Mouse (Mus musculus): ENCODE data around the gene Gstm4.
A peak's percentile ranks its signal among the peaks of the same experiment; 100 is the strongest.

Gene Gstm4

DNA sequence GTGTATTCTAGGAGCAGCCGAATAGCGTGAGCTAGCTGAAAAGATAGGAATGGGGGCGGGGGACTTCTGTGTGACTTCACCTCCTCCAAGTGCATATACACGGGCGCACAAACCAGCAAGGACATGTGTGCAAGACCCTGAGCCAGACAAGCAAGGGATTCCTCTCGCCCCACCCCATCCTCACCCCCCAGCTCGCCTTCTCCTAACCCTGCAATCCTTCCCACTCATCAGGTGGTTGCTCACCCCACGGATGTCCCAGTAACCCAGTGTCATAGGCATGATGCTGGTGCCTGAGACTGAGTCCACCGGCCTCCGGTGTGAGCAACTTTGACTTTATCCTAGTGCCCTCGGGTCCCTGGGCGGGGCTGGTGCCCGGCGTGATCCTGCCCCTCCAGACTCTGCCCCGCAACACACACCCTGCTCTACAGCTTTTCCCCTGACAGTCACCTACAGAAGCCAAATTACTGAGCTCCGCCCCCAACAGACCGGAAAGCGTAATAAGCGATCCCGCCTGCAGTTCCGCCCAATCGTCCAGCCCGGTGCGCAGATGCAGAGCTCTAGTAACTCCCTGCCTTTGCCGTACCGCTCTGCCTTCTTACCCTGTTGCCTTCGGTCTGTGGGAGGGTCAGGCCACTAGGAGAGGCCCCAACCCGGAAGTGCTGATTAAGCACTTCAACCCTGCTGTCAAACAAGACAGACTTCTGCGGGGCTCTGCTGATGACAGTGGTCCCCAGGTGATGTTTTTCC, at the start of gene Gstm4:
Gene Gstm4 (minus strand): TSS at position 501 of the 747 bp plus-strand sequence.
- peak; percentile 88 to 94 for DNase-seq

DNA sequence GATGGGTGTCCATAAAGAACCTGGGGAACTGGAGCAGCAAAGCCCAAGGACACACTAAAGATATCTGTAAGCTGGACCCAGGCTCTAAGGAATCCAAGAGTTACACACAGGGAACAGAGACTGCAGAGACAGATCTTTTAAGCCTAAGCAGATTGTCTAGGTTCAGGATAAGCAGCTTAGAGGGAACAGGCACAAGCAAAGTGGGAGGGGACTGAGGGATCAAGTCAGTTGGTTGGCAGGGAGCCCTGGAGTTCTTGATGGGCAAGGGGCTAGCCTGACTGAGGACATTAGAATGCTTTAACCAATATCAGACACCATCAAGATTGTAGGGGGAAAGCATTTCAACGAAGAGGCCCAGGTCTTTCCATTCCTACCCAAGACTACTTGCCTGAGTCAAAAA, 49.5 kb upstream of the Gstm4 start:
- DNase-seq = no peak

DNA sequence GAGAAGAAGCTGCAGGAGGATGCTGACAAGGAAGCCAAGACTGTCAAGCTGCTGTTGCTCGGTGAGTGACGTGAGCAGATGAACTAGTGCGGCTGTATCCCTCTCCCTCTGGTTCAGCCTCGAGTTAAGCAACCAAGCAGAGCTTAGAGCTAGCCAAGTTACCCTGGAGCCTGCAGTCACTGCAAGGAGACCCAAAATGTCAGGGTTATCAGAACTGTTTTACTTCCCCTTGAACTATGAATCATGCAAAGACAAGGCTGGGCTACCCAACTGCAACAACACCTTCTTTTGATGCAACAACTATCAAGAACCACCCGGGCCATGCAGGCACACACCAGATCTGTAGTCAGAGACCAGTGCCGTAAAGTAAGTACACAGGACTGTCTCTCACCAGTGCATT, 48.6 kb upstream of the Gstm4 start:
- no peak for DNase-seq

DNA sequence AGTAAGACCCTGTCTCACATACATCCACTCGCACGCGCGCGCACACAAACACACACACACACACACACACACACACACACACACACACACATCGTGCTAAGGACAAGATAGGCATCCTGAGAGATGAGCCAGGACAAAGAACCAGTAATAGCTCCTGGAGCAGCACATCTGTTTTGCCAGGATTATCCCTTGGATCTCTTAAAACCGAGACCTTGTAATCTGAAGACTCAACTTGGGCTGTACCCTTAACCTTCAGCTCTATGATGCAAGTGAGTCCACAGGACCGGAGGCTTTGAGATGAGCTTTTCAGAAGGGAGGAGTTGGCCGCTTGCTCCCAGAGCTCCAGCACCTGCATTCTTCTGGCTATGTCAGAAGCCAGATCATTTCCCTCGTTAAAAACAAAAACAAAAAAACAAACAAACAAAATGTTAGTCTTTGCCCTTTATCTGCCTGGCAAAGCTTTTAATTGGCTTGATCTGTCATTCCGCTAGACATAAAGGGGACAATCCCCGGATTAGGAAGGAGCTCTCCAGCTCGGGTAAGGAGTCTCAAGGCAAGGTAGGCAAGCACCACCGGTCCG, 47.9 kb upstream of the Gstm4 start, which contains the start of gene Gnat2:
Gene Gnat2 (plus strand): TSS at position 254 of the 580 bp plus-strand sequence.
- DNase-seq = no peak

DNA sequence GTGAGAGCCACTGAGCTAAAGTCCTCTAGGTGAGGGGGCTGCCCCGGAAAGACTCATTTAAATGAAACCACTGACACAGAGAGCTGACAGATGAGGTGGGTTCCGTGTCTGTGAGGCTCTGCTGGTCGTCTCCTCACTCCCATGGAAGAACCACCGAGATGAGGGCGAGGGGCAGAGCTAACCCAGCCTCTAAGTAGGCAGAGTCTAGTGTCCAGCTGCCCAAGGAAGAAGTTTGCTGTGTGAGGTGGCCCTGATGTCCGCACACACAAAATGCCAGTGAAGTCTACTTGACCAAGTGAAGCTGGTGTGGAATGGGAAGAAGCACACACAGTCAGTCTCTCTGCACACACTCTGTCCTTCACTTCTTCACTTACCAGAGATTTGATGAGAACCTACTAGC, 47.3 kb upstream of the Gstm4 start:
- DNase-seq = no peak

DNA sequence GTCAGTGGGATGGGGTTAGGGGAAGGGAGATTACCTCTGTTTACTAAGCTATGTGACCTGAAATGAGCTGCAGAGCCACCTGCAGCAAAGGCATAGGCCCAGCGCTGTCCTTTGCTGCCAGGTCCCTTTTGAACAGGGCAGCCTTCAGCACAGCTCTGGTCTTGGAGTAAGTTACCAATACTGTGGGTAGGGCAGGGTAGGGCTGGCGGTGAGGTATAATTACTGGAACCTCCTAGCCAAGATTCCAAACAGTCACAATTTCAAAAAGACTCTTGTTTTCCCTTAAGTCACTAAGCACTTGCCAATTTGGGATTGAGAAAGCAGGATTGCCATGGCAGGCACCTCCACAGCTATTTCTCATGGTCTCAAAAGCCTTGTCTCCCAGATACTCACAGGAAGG, 45.9 kb upstream of the Gstm4 start:
- DNase-seq = no peak

DNA sequence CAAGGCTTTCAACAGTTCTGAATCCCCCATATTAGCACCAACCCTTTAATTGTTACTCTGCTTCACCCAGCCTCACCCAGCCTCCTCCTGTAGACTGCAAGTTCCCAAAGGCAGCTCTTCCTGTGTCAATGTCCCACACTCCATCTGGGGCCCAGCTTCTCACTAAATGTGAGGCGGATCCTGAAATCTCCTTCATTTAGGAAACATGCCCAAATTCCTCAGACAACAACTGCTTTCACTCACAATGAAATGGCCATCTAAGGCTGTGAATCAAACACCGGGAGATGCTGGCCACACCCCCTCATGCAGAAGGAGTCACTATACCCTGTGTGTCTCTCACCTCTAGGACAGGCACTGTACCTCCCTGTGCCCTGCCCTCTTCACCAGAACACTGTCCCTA, 45.2 kb upstream of the Gstm4 start:
- peak in 1 of 2 experiments; percentile 25 for DNase-seq

DNA sequence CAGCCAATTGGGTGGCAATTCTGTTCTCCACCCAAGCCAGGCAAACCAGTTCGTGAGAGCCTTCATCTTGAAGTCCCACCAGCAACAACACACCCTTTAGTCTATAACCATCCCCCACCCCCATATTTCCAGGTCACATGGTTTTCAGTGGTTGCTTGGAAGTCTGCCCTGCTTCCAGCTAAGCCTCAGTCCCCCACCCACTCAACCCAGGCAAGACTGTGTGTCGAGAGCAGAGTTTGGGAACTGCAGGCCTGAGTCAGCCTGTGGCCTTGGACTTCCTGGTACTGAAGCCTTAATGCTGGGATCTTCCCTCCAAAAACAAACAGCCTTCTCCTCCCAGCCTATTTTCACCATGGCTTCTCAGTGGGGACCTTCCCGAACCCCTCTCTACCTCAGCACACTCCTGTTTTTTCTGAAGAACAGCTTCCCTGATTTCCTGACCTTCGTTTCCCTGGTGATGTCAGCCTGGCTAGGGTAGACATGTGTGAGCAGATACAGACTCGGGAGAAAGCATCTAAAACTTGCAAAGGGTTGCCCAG, 44.2 kb upstream of the Gstm4 start:
- DNase-seq = peak in 1 of 2 experiments; percentile 25

DNA sequence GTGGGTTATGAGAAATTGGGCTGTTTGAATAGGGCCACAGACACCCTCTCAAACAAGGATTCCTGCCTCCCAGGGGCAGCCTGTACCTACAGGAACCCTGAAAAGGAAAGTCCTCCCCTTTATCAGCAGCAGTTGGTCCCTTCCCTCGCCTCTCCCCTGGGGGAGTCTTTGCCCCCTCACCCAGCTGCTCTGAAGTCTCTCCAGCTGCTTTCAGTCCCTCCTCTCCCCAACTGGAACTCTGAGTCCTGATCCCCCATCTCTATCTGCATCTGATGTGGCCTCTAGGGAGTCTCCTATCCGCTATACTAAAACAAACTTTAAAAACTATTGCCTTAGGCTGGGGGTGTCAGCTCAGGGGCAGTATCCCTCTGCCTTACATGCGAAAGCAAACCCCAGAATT, 42.6 kb upstream of the Gstm4 start:
- no peak for DNase-seq

DNA sequence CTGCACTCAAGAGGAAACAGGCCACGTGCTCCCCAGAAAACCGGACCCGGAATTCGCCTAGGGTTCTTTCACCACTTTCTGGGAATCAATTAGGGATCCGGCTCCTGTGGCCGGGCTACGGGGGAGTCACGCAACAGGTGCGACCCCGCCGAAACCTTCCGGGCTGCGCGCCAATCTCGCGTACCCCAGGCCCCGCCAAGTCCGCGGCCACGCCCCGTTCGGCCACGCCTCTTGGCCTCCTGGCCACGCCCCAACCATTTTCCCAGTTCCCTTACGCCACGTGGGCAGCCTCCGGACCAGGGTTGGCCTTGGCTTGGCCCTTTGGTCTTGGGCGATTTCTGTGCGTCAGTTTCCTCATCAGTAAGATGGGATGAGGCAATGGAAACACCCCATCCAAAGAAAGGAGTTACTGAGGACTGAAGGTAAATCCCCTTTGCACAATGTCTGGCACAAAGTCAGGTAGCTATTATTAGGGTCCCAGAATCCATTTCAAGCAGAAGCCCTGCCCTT, 41.8 kb upstream of the Gstm4 start, which contains the start of gene Ampd2:
Gene Ampd2 (minus strand): TSS at position 182 of the 510 bp plus-strand sequence.
- peak; percentile 93 to 94 for DNase-seq

DNA sequence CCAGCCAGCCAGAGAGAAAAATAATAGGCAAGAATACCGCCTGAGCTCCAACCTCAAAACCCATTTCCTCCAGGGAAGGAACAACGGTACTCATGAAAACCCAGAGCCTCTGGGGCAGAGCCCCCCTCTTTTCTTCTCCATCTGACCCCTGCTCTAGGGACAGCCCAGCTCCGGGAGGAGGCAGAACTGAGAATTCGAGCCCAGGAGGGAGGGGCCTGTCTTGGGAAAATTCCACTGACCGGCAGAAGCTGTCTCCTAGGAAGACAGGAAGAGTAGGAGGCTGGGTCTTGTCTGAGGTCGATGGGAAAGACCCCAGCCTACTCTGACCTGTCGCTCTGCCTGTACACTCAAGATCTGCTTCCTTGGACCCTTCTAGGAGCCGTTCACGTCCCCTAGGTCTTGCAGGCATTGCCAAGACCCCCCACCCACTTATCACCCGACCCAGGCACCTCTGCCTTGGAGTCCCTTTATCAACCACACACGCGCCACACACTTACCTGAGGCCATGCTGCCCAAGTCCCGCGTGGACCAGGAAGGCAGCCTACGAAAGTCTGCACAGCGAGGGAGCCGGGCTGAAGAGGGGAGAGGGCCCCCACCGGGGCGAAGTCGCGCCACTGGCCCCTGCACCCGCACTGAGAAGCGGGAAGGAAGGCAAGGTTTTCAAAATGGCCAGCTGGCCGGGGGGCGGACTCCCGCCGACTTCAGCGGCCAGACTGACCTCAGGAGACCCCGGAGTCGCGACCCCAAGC, 41.2 kb upstream of the Gstm4 start:
- DNase-seq = peak; percentile 84 to 91

DNA sequence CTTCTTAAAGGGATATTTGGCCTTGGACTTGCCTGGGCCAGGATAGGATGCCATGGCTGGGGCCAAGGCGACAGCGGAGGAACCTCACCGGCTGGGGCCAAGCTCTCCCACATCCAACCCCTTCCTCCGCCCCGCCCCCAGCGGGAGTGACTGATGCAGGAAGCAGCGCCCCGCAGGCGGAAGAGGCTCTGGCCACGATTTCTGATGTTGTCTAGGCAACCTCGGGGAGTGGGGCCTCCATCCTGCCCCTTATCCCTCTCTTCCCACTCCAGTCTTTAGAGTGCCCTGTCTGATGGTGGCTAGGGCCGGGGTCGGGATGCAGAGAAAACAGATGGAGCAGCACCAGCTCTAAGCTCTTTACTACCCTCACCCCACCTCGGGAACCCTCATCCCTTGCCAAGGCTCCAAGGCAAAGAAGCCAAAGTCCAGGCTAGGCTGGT, 40.6 kb upstream of the Gstm4 start:
- peak; percentile 97 to 98 for DNase-seq

DNA sequence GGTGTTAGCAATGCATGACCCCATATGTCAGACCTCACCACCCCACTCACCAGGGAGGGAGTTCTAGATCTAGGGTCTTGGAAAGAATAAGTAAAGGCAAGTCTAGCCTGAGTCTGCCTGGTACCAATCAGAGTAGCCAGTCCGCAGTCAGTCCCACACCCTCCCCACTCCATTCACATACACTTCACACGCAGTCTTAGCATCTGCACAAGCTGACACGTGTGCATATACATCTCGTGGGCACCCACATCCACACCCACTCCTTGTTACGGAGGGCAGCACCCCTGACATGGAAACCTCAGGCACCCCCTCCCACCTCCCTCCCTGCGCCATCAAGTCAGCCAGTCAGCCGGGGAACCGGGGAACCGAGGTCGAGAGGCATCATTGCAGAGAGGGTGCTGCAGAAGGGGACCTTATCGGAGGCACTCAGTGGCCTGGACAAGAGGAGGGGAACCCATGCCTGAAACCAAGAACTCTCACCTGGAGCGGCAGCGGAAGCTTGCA, 40.1 kb upstream of the Gstm4 start:
- no peak for DNase-seq

DNA sequence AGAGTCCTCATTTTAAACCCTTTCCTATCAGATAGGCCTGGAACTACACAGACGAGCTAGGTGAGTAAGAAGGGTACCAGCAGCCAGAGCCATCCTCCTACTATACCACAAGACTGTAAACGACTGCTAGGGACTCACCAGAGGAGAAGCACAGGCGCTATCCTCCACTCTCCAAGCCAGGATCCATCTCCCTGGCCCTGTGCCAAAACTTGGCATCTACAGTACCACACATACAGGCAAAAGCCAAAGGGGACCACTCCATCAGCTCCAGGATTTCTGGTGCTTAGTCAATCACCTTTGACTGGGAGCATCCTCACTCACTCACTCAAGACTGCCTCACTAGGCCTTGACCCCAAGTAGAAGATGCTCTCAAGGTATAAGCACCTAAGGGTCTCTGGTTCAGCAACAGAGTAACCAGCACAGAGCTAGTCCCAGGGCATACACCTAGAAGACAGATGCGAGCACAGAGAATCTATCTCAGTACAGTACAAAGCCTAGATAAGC, 39.3 kb upstream of the Gstm4 start:
- DNase-seq = no peak

DNA sequence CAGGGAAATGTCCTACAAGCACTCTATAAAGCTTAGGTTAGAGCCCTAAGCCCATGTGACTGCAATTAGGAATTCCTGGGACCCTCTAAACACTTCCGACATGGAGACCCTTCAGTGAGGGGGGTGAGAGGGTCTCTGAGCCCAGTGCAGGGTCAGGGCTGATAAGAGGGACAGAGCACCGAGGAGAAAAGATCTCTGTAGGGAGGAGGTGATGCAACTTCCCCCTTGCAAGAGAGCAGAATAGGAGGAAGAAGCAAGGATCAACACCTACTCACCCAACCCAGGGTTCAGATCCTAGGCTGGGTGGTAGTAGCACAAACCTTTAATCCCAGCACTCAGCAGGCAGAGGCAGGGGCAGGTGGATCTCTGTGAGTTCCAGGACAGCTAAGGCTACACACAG, 38.5 kb upstream of the Gstm4 start:
- DNase-seq = no peak

DNA sequence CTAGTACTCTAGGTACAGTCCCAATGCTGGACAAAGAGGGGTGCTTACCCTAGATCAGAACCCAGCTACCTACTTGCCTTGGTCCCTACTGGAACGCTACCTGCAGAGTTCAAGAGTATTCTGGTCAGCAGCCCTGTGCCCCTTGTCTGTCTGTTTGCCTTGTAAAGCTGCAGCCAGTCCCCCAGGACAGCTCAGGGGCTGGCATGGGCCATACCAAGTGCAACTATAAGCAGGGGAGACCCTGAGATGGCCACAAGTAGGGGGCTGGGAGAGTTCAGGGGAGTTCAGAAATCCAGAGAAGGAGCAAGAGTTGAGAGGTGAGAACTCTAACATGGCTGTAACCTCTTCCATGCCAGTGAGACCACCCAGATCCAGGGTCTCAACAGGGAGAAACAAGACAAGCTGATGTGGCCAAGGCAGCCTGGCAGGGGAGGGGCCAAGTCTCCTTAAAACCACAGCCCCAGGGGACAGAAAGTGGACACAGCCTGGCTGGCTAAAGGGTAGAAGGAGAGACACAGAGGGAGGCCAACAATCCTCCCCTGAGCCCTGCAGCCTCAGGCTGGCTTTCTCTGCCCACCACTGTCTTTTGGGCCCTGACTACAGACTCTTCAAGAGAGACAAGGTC, 37.7 kb upstream of the Gstm4 start:
- DNase-seq = peak in 1 of 2 experiments; percentile 58

DNA sequence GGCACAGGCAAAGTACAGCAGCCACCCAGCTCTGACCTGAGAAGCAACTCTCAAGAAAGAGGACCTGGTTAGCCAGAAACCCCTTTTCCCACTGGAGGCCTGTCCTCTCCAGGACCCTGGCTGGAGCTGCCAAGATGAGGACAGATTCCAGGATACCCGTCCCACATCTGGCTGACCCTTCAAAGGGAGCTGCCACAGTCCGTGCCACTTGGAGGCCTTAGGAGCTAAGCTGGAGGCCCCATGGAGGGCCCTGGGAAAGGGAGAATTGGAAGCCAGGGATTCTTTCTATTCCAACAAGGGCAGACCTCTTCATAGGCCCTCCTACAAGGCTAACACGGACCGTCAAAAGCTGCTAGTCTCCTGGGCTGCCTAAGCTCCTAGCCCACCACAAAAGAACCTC, 37.0 kb upstream of the Gstm4 start:
- no peak for DNase-seq

DNA sequence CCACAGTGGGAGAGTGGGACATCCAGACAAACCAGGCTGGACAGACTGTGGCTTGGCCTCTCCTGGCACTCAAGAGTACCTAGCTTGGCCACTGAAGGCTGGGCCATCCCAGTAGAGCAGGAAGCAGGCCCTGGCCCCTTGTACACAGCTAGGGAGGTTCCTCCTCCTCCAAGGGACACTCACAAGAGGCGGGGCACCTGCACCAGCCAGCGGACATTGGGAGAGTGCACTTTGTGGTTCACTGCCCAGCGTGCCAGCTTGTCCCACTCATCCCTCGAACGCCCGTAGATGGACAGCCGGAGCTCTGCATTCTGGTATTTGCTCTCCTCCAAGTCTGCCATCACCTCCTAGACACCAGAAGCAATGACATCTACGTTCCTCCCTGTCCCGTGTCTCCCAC, 32.1 kb upstream of the Gstm4 start:
- peak; percentile 50 to 68 for DNase-seq

DNA sequence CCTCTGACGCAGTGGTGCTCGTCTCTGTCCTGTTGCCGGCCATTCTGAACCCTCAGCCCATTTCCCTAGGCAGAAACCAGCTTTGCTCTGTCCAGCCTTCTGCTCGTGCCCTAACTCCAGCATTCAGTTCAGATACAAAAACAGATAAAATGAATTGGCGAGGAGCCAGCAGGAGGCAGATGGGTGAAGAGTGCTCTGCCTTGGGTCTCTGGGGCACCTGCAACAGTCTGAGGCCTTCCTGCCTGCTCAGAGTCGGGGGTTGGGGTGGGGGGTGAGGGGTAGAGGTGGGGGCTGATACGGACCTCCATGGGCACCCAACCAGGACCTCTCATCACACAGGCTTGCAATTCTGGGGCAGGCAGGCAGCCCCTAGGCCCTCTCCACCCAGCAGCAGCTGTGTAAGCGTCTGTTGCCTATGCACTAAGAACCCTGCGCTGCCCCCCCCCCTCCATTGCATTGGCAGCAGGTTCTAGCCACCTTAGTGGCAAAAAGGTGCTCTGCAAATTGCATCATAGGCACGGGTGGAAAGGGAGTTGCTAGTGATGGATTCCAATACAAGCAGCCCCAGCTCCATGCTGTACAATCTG, 28.4 kb upstream of the Gstm4 start:
- peak in 1 of 2 experiments; percentile 7 for DNase-seq

DNA sequence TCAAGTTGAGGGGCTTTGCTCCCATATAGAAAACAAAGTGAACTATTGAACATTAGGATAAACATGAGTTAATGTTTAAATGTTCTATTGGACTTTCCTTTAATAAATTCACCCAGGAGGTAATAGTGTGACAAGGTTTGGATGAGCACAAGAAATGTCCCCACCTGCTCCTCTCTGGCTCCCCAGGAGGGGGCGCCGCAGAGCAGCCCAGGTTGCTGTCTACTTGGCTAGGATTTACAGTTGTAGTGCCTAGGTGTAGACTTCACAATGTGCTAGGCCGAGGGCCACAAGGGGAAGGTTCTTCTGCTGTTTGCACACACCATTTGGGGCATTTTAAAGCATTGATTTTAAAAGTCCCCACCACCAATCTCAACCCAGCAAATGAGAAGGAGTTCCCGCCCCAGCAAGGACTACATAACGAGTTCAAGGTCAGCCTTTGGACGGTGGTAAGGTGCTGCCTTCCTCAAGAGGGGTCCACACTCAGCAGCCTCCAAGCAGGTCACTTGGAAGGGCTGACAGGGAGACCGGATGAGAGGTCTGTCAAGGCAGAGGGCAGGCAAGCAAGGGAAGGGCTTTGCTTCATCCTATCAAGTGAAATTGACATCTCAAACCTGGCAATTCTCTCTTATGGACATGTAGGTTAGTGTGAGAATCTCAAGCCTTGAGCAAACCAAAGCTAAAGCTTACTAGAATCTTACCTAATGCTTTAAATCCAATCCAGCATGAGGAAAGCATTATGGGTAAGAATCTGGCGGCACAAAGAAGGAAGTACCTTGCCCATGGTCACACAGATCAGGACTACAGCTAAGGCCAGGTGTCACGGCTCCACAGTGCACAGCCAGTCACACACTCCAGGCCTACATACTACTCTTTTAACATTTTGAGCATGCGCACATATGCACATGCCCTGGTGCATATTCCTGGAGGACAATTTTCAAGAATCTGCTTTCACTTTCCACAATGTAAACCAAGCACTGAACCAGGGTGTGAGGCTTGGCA, 25.9 kb upstream of the Gstm4 start:
- DNase-seq = peak; percentile 79 to 87

Measured in kidney, postnatal 4 days (tissue).